Mouse (Mus musculus) thymus, adult 2 months (tissue): Measurements from ENCODE around the gene Cntn3. TPM values are rescaled to one million over a fixed set of nuclear protein-coding genes. Genes with fewer than 3 reads are reported as not detected.

Experiments used
- DNase-seq: peaks from one replicate; pipeline ENCODE4 v3.0.0; 2021
- H3K27ac ChIP-seq: fragments of 200-500 bp; 2 replicates; pipeline ENCODE4 v1.5.1; 2012; ENCODE audit warnings: low read length, control low read depth; ENCODE audit not compliant: control insufficient read depth, insufficient read depth
- H3K27me3 ChIP-seq: fragments of 200-500 bp; 2 replicates; pipeline ENCODE4 v1.6.1; 2012; ENCODE audit warnings: mild to moderate bottlenecking, low read length, moderate library complexity, mixed read lengths; ENCODE audit not compliant: control insufficient read depth, insufficient read depth
- H3K36me3 ChIP-seq: fragments of 200-500 bp; 2 replicates; pipeline ENCODE4 v1.6.1; 2012; ENCODE audit warnings: mild to moderate bottlenecking, low read length, moderate library complexity; ENCODE audit not compliant: control insufficient read depth, insufficient read depth
- H3K4me1 ChIP-seq: fragments of 200-500 bp; replicated peaks from 2 replicates; pipeline ENCODE4 v1.6.1; 2012; ENCODE audit warnings: low read length; ENCODE audit not compliant: control insufficient read depth, insufficient read depth
- H3K4me3 ChIP-seq: fragments of 200-500 bp; 2 replicates; pipeline ENCODE4 v1.5.1; 2012; ENCODE audit warnings: mild to moderate bottlenecking, low read length, control low read depth, moderate library complexity; ENCODE audit not compliant: control insufficient read depth, insufficient read depth
- CTCF ChIP-seq: fragments of 200-500 bp; IDR thresholded peaks from 2 replicates; pipeline ENCODE4 v1.5.1; 2012; ENCODE audit warnings: mild to moderate bottlenecking, control low read depth, low read length, moderate library complexity, borderline replicate concordance; ENCODE audit not compliant: control insufficient read depth, poor library complexity, insufficient read depth; ENCODE audit errors: extremely low read depth
- POLR2A ChIP-seq: fragments of 200-500 bp; IDR thresholded peaks from 2 replicates; pipeline ENCODE4 v1.6.1; 2012; ENCODE audit warnings: mild to moderate bottlenecking, low read length, control low read depth, moderate library complexity; ENCODE audit not compliant: control insufficient read depth, poor library complexity, insufficient read depth; ENCODE audit errors: extremely low read depth
- WGBS: fragments of 180-500 bp; shearing (Covaris S2); methylation state at CpG from one replicate; pipeline ENCODE4 v1.1.7; 2018; 5-methylcytosine and 5-hydroxymethylcytosine counted together
- polyA plus RNA-seq: library from polyadenylated mRNA; depleted of rRNA; stranded (reverse); fragments of >200 nt; gene quantifications from 2 replicates; pipeline ENCODE4 v1.2.3, GENCODE M21; 2012

Gene Cntn3
- polyA plus RNA-seq, 1 experiment: not detected

DNA sequence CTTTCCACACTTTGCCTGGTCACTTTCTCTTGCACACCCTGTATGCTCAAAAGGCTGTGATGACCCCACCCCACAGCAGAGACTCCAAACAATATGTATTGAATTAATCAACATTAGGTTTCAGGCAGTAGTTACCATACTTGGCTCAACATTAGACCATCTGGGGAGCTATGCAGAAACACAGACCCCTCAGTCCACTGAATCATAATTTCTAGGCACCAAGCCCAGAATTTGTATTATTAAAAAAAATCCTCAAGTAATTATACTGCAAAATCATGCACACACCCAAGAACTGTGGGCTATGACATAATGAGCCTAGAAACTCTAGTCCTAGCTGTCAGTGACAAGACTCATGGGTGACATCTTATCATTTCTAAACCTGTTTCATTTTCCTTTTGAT, 87.4 kb downstream of the Cntn3 start:
- TF ChIP-seq POLR2A: no peak
- Histone ChIP-seq H3K4me1 (no peaks in the 10 kb centered on the region), H3K4me3 (no peak overlapping the region)

DNA sequence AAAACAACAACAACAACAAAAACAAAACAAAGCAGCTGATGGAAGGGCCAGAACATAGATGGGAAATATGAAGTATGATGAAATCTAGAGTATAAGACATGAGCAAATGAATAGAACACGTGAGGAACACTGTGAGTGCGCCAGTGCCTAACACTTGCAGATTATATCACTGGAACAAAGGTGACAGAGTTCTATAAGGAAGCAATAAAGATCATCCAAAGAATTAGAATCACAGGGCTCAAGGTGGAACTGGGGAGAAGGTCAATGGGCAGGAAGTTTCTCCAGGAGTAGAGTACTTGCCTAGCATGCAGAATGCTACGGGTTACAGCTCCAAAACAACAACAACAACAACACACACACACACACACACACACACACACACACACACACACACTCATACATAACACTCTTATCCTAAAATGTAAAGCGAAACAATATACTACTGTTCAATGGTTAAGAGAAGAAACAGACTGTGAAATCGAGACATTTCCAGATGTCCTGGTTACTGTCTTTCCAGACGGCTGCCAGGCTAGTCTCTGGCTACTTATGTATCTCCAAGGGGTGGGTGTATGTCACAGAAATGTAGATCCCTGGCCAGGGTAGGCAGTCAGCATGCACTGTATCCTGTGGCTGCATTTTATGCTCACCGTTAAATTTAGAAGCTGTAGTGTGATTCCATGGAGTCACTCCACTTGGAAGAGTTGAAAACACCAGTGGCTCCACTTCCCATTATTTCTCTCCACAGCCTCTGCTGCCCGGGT, 94.4 kb downstream of the Cntn3 start:
- DNase-seq: no peak
- H3K4me1 ChIP-seq: no peaks in the 10 kb centered on the region
- no peak overlapping the region for H3K4me3 ChIP-seq
- no peak overlapping the region for H3K27ac ChIP-seq
- no peaks in the 10 kb centered on the region for H3K36me3 ChIP-seq
- WGBS: 88% methylated on average over 8 of the region's 8 CpGs
- no peak for TF ChIP-seq POLR2A
- TF ChIP-seq CTCF: no peak
- H3K27me3 ChIP-seq: no peaks in the 10 kb centered on the region

More for the DNA sequence above, 87.4 kb downstream of the Cntn3 start:
- Histone ChIP-seq H3K27ac (no peak overlapping the region), H3K36me3 (no peaks in the 10 kb centered on the region), H3K27me3 (no peaks in the 10 kb centered on the region)
- no peak for DNase-seq

DNA sequence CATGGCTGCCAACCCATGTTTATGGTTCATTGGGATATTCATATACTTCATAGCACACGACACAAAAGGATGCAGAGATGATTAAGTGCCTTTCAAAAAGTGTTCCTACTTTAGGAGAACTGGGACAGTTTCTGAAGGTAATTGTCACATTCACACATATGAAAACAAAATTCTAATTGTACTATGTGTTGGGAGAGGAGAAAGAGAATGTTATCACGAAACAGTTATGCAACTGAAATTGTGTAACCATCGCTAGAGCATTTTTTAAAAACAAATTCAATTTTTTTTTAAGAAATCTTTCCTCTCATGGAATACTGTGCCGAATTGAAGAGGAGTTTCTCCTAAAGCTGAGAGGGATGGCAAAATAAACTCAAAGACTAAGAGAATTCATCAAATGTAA, 134.5 kb downstream of the Cntn3 start:
- WGBS: 82% methylated on average over 4 of the region's 4 CpGs
- H3K36me3 ChIP-seq: no peaks in the 10 kb centered on the region
- H3K4me1 ChIP-seq: no peaks in the 10 kb centered on the region
- DNase-seq: no peak
- H3K27ac ChIP-seq: no peak overlapping the region
- no peaks in the 10 kb centered on the region for H3K27me3 ChIP-seq
- H3K4me3 ChIP-seq: no peak overlapping the region
- TF ChIP-seq CTCF (no peak), POLR2A (no peak)

DNA sequence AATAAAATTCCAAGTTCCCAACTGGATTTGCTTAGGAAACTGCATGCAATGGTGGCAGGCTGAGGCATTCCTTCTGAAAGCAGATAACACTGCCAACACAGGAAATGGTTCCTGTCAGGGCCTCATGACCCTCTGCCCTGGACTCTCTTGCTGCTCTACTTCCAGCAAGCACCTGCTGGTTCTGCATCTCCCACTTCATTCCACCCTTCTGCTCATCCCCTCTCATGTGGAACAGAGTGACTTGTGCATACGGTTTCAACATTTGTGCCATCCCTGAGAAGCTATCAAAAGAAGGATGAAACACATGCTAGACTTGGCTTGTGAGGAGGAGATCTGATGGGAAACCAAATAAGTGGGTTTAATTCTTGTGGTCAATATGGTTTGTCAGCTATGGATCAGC, 145.4 kb downstream of the Cntn3 start:
- no peak overlapping the region for H3K4me3 ChIP-seq
- H3K4me1 ChIP-seq: no peaks in the 10 kb centered on the region
- 96% methylated on average over 1 of the region's 1 CpGs for WGBS
- TF ChIP-seq POLR2A (no peak), CTCF (no peak)
- H3K27me3 ChIP-seq: no peaks in the 10 kb centered on the region
- no peak overlapping the region for H3K27ac ChIP-seq
- no peak for DNase-seq
- H3K36me3 ChIP-seq: no peaks in the 10 kb centered on the region

DNA sequence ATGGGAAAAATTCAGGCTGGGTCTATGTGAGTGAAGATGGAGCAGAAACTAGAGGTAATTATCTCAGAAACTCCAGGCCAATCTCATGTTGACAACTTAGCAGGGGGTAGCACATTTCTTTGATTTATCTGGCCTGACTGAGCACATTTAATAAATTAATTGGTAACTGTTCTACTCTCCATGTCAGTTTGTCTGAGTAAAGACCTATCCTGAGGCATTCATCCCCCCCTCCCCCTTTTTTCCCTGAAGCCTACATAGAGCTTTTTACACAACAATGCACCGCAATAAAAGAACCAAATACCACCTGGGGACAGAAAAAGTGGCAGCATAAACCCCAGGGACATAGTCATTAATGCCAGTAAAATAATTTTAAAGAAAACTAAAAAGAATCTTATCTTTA, 151.1 kb downstream of the Cntn3 start:
- no peaks in the 10 kb centered on the region for H3K4me1 ChIP-seq
- WGBS: 82% methylated on average over 1 of the region's 1 CpGs
- TF ChIP-seq CTCF (no peak), POLR2A (no peak)
- H3K27ac ChIP-seq: no peak overlapping the region
- no peaks in the 10 kb centered on the region for H3K36me3 ChIP-seq
- no peaks in the 10 kb centered on the region for H3K27me3 ChIP-seq
- DNase-seq: no peak
- H3K4me3 ChIP-seq: no peak overlapping the region

DNA sequence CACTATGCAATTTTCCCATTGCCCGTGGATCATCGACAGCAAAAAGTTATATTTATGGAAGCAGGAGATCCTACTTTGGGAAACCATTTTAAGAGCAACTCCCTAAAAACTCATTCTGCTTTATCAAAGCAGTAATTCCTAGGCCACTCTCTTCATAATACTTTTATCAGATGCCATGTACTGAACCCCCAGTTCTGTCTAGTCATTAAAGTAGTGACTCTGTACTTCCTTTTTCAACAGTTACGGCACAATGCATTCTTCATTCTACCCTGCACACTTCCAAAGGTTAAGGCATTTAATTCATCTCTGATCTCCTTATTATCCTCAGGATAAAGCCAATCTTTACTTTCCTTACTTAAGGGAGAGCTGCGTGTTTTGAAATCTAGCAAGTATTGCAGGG, 184.3 kb downstream of the Cntn3 start:
- no peaks in the 10 kb centered on the region for H3K27me3 ChIP-seq
- no peak for TF ChIP-seq CTCF
- no peak for TF ChIP-seq POLR2A
- H3K4me3 ChIP-seq: no peak overlapping the region
- no peaks in the 10 kb centered on the region for H3K36me3 ChIP-seq
- WGBS: 91% methylated on average over 4 of the region's 4 CpGs
- no peaks in the 10 kb centered on the region for H3K4me1 ChIP-seq
- no peak overlapping the region for H3K27ac ChIP-seq
- DNase-seq: no peak

DNA sequence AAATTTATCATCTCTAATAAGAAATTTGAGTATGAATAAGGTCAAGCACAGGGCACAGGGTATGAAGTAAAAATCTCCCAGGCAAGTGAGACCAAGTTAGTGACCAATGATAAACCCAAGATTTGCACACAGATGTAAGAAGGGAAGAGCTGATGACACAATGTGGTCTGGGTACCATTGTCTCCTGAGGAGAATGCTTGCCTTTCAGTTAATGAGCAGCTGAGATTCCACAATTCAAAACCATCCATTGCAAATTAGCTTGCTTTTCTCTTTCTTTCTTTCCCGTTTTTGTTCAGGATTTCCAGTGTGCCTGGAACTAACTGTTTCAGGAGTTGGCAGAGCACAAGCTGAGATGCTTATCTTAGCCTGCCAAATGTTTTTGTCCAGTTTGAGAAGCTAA, 200.8 kb downstream of the Cntn3 start:
- H3K4me3 ChIP-seq: no peak overlapping the region
- no peak for TF ChIP-seq POLR2A
- TF ChIP-seq CTCF: no peak
- no peaks in the 10 kb centered on the region for H3K4me1 ChIP-seq
- no peak for DNase-seq
- WGBS: 35% methylated on average over 1 of the region's 1 CpGs
- H3K36me3 ChIP-seq: no peaks in the 10 kb centered on the region
- H3K27me3 ChIP-seq: no peaks in the 10 kb centered on the region
- no peak overlapping the region for H3K27ac ChIP-seq
